Mouse (Mus musculus): ENCODE results near the gene Farp1.

Farp1 gene

DNA sequence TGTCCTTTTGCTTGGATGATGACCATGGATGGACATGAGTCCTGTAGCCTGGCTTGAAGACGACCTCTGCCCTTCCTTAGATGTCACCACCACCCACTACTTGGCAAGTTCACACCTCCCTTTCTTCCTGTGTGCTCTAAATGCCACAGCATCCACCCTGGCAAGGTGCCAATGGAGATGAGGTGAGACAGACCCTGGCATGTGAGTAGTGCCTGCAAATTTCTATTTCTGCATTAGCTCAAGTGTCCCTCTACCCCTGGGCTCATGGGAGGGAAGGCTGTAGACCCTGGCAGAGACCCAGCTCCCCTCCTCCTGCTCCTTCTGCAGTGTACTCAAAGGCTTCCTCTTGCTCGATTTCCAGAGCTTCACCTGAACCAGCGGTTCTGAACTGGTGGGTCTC, 279.9 kb downstream of the Farp1 start:
- DNase-seq (ENCODE audit: low spot score), result no peak

- peak; percentile 30 for DNase-seq (ENCODE audit: low spot score)
Measured at GRCm38 (mm10) chr14:121316136-121316535, 281.1 kb downstream of the Farp1 start.

DNA sequence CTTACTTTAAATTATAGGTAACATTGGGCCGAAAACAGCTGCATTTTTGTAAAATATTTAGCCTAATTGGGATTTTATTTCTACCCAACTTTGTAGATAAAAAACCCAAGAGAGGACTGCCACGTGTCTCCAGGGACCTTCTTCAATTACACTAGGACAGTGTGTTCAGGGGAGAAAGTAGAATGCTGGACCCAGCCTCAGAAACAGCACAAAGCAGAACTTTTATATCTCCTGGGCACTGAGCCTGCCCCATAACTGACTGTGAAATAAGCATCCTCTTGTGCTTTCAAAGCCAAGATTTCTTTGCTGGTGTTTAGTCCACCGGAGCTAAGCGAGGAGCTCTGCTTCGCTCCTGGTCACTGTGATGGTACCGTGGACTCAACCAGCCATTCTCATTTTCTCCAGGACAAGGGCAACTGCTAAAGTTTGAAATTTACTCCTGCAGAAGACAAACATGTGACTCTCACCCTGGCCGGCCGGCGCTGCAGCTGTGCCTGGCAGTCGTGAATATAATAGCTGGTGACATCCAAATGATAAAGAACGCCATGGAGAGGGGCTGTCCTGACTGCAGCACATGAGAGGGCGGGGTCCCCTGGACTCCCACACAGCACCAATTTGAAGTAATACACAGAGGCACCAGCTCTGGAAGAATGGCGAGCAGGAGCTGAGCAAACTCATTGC, 281.8 kb downstream of the Farp1 start:
- no peak for DNase-seq (ENCODE audit: low spot score)

- DNase-seq (ENCODE audit: low spot score), result no peak
Measured at GRCm38 (mm10) chr14:121317312-121317671, 282.3 kb downstream of the Farp1 start.

GRCm38 (mm10) chr14:121318382-121318781, 283.4 kb downstream of the Farp1 start:
- no peak for DNase-seq (ENCODE audit: low spot score)

GRCm38 (mm10) chr14:121322150-121322549, 287.1 kb downstream of the Farp1 start:
- DNase-seq (ENCODE audit: low spot score), result no peak

- no peak for DNase-seq (ENCODE audit: low spot score)
Measured at GRCm38 (mm10) chr14:121322641-121323040, 287.6 kb downstream of the Farp1 start.

DNA sequence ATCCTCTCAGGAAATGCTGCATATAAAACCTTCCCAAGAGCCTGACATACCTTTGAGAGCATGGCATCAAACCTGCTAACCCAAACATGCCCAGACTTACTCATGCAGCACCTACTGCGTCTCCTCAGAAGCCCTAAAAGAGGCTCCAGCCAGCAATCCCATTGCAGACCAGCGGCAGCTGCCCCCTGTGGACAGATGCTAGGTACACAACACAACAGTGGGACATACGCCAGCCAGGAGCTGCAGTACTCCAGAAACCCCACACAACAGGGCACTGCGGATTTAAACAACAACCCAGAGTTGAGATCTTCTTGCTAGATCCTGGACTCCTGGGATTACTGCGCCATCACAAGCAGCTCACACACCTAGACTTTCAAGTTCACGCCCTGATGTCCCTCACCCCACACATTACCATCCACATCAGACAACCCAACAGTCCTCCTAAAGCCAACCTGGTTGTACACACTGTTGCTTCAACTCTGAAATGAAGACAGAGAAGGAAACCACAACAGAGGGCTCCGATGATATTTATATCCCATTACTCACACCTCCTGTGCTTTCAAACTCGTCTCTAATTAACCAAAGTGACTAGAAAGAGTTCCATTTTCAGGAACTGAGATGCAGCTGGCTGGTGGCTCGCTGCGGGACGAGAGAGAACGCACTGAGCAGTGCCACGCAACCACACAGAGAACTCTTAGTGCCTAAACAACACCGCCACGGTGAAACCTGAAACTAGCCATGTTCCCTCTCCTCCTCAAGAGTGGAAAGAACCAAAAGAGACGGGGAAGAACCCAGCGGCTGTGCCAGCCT, 289.7 kb downstream of the Farp1 start:
- DNase-seq (ENCODE audit: low spot score), result no peak

- no peak for DNase-seq (ENCODE audit: low spot score)
Measured at GRCm38 (mm10) chr14:121326432-121326831, 291.4 kb downstream of the Farp1 start.

DNA sequence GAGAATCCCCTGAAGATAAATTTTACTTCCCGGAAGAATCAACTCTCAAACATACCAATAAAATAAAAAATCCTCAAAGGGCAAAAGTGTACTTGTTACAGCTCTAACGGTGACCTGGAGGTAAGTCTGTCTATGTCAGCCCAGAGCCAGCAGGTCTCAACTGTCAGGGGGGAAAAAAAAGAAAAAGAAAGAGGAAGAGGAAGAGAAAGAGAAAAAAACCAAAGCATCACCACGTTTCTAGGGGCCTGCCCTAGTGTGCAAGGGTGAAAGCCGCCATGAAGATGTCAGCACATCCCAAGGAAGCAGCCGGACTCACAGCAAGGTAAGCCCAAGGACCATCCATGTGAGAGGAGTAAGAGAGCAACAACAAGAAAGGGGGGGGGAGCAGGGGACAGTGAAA, 293.9 kb downstream of the Farp1 start:
- no peak for DNase-seq (ENCODE audit: low spot score)

DNA sequence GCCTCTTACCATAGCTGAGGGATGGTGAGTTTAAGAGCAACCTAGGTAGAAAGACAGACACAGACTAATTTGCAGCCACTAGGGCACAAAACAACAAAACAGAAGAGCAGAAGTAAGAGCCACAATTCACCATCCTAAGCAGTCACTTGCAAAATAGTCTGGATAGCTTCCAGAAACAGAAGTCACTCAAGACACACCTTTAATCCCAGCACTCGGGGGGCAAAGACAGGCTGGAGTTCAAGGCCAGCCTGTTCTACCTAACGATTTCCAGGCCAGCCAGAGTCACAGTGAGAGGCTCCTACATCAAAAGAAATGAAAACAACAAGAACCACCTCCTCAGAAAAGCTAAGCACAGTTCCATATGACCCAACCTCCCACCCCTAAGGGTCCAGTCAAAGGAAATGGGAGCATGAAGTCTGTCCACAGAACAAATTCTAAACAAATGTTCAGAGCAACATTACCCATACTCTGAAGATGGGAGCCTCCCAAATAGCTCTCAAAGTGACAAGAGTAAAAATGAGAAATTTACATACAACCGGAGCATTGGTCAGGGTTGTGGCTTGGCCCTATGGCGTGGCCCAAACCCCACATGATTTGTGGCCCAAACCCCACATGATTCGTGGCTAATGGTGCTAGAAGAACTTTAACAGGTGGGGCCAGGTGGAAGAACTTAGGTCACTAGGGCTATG, 294.5 kb downstream of the Farp1 start:
- no peak for DNase-seq (ENCODE audit: low spot score)

GRCm38 (mm10) chr14:121330090-121330408, 295.0 kb downstream of the Farp1 start:
- DNase-seq (ENCODE audit: low spot score), result no peak

Data from retina, embryonic 14.5 days (tissue).